Mouse (Mus musculus): ENCODE results near the gene Cmss1.

The Cmss1 gene

GRCm38 (mm10) chr16:57346258-57346657, 260.4 kb downstream of the Cmss1 start:
- DNase-seq (ENCODE audit: low spot score) = no peak

GRCm38 (mm10) chr16:57340613-57340898, 266.1 kb downstream of the Cmss1 start:
- DNase-seq (ENCODE audit: low spot score) = no peak

- DNase-seq (ENCODE audit: low spot score) = no peak
Measured at GRCm38 (mm10) chr16:57339765-57340612, 266.7 kb downstream of the Cmss1 start.

GRCm38 (mm10) chr16:57336770-57337423, 269.8 kb downstream of the Cmss1 start:
- no peak for DNase-seq (ENCODE audit: low spot score)

GRCm38 (mm10) chr16:57332301-57332700, 274.4 kb downstream of the Cmss1 start:
- no peak for DNase-seq (ENCODE audit: low spot score)

- no peak for DNase-seq (ENCODE audit: low spot score)
Measured at GRCm38 (mm10) chr16:57330111-57330510, 276.6 kb downstream of the Cmss1 start.

GRCm38 (mm10) chr16:57329028-57329427, 277.6 kb downstream of the Cmss1 start:
- DNase-seq (ENCODE audit: low spot score) = no peak

- DNase-seq (ENCODE audit: low spot score) = no peak
Measured at GRCm38 (mm10) chr16:57326996-57327395, 279.7 kb downstream of the Cmss1 start.

GRCm38 (mm10) chr16:57319284-57320124, 287.2 kb downstream of the Cmss1 start:
- no peak for DNase-seq (ENCODE audit: low spot score)

- no peak for DNase-seq (ENCODE audit: low spot score)
Measured at GRCm38 (mm10) chr16:57318637-57319125, 288.0 kb downstream of the Cmss1 start.

GRCm38 (mm10) chr16:57317882-57318636, 288.6 kb downstream of the Cmss1 start:
- no peak for DNase-seq (ENCODE audit: low spot score)

GRCm38 (mm10) chr16:57317127-57317526, 289.5 kb downstream of the Cmss1 start:
- DNase-seq (ENCODE audit: low spot score) = no peak

- DNase-seq (ENCODE audit: low spot score) = no peak
Measured at GRCm38 (mm10) chr16:57315026-57315425, 291.6 kb downstream of the Cmss1 start.

- no peak for DNase-seq (ENCODE audit: low spot score)
Measured at GRCm38 (mm10) chr16:57314236-57314635, 292.4 kb downstream of the Cmss1 start.

GRCm38 (mm10) chr16:57313487-57313886, 293.2 kb downstream of the Cmss1 start:
- no peak for DNase-seq (ENCODE audit: low spot score)

- DNase-seq (ENCODE audit: low spot score) = no peak
Measured at GRCm38 (mm10) chr16:57312130-57312529, 294.5 kb downstream of the Cmss1 start.

GRCm38 (mm10) chr16:57305463-57305862, 301.2 kb downstream of the Cmss1 start:
- no peak for DNase-seq (ENCODE audit: low spot score)

GRCm38 (mm10) chr16:57303716-57304115, 302.9 kb downstream of the Cmss1 start:
- DNase-seq (ENCODE audit: low spot score) = no peak

GRCm38 (mm10) chr16:57302792-57303698, 303.6 kb downstream of the Cmss1 start:
- no peak for DNase-seq (ENCODE audit: low spot score)

- DNase-seq (ENCODE audit: low spot score) = no peak
Measured at GRCm38 (mm10) chr16:57301512-57302115, 305.1 kb downstream of the Cmss1 start.
